Mouse (Mus musculus) large intestine, adult 2 months (tissue): ENCODE measurements around the gene Plod2. TPM values are rescaled to one million over a fixed set of nuclear protein-coding genes. Genes with fewer than 3 reads are reported as not detected.

Experiments used
- DNase-seq: peaks from one replicate; pipeline ENCODE4 v3.0.0-alpha.2; 2012; ENCODE audit warnings: low read depth, low spot score
- WGBS: fragments of 180-500 bp; shearing (Covaris S2); methylation state at CpG from one replicate; pipeline ENCODE4 v1.1.7; 2018; 5-methylcytosine and 5-hydroxymethylcytosine counted together
- polyA plus RNA-seq: library from polyadenylated mRNA; depleted of rRNA; stranded (reverse); fragments of >200 nt; gene quantifications from 2 replicates; pipeline ENCODE4 v1.2.3, GENCODE M21; 2012; rRNA removed

Plod2 gene
- 1.3 and 1.9 TPM in 2 replicates for polyA plus RNA-seq

- DNase-seq: no peak
- WGBS: under 1% methylated on average over 66 of the region's 67 CpGs
Measured at GRCm38 (mm10) chr9:92541977-92542561, at the start of gene Plod2. Plod2 (plus strand) TSS chr9:92542223.

- WGBS: 43% methylated on average over 12 of the region's 12 CpGs
- DNase-seq: peak; percentile 29
Measured at GRCm38 (mm10) chr9:92499710-92500410, 42.2 kb upstream of the Plod2 start.

GRCm38 (mm10) chr9:92504256-92504655 lies 37.8 kb upstream of the Plod2 start:
- 35% methylated on average over 3 of the region's 3 CpGs for WGBS
- DNase-seq: no peak

GRCm38 (mm10) chr9:92504889-92505288 lies 37.1 kb upstream of the Plod2 start:
- no peak for DNase-seq
- WGBS: 42% methylated on average over 1 of the region's 1 CpGs

GRCm38 (mm10) chr9:92511696-92512095 lies 30.3 kb upstream of the Plod2 start:
- no peak for DNase-seq

DNA sequence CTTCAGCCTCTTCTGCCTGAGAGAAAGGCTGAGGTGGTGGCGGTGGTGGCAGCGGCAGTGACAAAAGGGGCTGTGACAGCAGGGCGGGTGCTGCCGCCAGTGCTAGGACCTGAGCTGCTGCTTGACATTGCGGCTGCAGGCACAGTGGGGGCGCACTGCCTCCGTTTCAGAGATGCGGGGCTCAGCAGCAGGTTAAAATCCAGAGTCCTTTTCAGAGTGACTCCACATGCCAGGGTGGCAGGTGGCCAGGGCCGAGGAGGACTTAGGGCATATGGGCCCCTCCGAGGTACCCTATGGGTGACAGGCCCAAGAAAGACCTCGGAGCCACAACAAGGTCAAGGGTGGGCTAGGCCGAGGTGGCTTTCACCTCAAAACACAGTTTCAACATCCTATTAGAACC lies 25.0 kb upstream of the Plod2 start:
- no peak for DNase-seq
- WGBS: 96% methylated on average over 12 of the region's 12 CpGs

GRCm38 (mm10) chr9:92520751-92521150 lies 21.3 kb upstream of the Plod2 start:
- no peak for DNase-seq
- WGBS: 66% methylated on average over 10 of the region's 10 CpGs

GRCm38 (mm10) chr9:92524506-92524905 lies 17.5 kb upstream of the Plod2 start:
- 41% methylated on average over 4 of the region's 4 CpGs for WGBS
- DNase-seq: no peak

DNA sequence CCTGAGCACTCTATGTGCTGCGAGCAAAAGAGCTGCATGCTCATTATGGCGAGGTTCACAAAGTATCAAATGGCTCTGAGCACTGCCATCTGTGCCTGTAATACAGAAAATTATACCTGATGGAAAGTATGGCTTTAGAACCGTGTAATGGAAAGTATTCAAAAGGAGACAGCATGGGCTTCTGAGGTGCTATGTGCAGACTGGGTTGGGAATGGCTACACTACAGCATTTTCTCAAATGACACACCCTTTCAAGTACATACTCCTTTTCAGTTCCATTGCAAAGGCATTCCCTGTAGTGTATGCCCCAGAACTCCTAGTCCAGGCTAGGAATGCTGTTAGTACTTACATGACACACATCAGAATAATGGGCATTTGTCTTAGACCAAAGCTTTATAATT lies 12.0 kb upstream of the Plod2 start:
- DNase-seq: no peak
- 89% methylated on average over 3 of the region's 3 CpGs for WGBS

DNA sequence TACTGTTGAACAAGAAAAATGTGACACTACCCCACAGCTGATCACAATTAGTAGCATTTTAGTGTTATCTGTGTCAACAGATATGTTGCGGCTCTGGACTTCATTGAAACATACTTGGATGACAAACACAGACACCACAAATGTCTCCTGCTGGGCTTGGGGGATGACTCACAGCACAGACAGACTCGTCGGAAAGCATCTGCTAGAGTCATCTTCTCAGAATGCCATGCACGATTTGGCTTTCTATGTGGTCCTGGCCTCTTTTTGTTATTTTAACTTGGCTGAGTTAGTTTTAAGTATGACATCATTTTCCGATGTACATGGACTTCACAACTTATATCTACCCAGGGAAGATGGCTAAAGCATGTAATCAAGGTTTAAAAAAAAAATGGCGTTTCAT lies 4.3 kb upstream of the Plod2 start:
- WGBS: 74% methylated on average over 6 of the region's 6 CpGs
- DNase-seq: no peak

- WGBS: 66% methylated on average over 6 of the region's 6 CpGs
- no peak for DNase-seq
Measured at GRCm38 (mm10) chr9:92538216-92538615, 3.8 kb upstream of the Plod2 start.

- no peak for DNase-seq
- 3% methylated on average over 31 of the region's 31 CpGs for WGBS
Measured at GRCm38 (mm10) chr9:92542591-92543416, 781 bp downstream of the Plod2 start.

DNA sequence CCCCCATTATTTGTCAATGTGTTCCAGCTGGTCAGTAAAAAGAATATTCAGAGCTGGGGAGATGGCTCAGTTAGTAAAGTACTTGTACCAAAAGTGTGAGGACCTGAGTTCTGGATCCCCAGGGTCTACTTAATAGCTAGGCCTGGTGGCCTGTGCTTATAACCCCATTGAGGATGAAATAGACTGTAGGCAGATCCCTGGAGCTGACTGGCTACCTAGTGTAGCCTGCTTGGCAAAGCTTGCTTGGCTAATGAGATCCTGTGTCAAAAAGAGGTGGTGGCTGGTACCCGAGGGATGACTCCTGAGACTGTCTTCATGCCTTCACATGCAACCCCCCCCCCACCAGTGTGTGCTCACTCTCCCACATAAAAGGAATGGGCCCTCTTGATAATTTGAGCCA lies 2.1 kb downstream of the Plod2 start:
- 94% methylated on average over 1 of the region's 1 CpGs for WGBS
- DNase-seq: no peak

DNA sequence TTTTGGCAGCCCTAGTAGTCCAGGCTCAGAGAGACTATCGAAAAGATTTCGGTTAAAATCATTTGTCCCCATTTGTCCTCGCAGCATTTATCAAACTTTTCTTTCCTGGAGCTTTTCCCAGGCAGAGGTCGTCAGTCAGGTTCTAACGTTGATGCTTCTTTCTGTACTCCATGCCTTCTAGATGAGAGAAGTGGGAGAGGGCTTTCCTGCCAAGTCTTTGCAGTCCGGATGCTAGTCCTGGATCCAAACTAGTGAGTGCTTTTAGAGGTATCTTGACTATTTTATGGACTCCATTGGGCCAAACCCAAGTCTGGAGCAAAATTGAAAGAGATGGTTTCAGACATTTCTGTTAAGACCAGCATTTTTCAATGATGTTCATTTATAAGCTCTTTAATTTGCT lies 3.0 kb downstream of the Plod2 start:
- 70% methylated on average over 6 of the region's 6 CpGs for WGBS
- DNase-seq: no peak

DNA sequence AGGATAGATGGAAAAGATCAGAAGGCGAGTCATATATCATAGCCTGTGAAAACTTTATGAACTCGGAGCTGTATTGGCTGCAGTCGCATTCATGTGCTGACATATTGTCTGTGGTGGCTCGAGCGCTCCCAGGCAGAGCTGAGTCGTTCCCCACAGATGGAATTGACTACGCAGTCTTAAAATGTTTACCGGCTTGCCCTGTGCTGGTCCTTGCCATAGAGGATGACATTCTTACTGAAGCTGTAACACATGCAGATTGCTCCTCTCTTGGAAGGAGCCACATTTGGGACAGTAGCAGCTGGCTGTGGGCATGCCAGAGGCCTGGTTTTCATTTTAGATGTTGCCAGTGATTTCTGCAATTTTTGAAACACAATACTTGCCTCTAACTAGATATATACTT lies 4.4 kb downstream of the Plod2 start:
- 82% methylated on average over 8 of the region's 8 CpGs for WGBS
- no peak for DNase-seq

DNA sequence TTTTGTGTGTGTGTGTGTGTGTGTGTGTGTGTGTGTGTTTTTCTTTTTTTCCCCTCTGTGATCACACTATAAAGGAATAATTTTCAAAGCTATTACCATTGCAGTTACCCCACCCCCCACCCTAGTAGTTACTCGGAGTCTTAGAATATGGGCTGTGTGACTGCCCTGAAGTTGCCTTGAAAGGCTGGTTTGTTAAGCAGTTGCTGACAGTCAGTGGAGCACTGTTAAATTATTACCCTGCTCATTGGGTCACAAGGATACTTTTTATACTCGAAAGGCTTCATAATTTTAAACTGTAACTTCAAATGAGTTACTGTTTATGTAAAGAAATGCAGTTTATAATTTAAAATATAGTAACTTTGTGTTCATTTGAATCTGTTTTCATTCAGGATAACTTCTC lies 5.1 kb downstream of the Plod2 start:
- DNase-seq: no peak
- 56% methylated on average over 2 of the region's 2 CpGs for WGBS

DNA sequence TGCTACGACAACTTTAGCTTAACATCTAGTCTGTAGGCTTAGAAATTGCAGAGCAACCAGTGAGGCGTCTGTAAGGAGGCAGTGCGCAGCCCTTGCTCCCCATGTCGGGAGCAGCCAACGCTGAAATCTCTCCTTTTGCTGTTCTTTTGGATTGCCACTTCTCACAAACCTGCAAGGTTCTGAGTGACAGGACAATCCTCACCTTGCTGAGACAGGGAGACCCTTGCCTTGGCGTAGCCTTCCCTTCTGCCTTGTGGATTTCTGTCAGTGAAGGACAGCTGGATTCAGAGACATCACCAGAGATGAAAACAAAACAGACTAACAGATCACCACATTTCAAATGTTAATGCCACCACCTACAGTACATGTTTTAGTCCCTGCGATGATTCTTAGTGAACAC lies 5.8 kb downstream of the Plod2 start:
- DNase-seq: no peak
- WGBS: 96% methylated on average over 7 of the region's 7 CpGs

GRCm38 (mm10) chr9:92548603-92549002 lies 6.6 kb downstream of the Plod2 start:
- 75% methylated on average over 9 of the region's 9 CpGs for WGBS
- DNase-seq: no peak

GRCm38 (mm10) chr9:92549811-92550490 lies 7.9 kb downstream of the Plod2 start:
- no peak for DNase-seq

DNA sequence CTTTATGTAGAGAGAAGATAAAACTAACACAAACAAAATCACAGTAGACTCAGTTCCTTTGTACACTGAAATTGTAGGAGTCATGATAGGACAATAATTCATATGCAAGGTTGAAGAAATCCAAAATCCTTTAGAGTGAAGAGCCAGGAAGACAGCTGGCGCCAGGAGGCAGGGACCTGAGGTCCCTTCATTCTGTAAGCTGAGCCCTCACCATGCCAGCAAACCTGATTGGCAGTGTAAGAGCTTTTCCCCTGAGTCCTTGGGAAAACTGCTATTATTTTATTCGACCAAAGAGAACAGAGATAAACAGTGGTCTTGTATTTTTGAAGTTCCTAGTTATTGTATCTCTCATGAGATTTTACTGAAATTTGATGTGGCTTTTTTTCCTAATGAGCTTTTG lies 9.0 kb downstream of the Plod2 start:
- DNase-seq: no peak
- WGBS: 81% methylated on average over 2 of the region's 2 CpGs

More at GRCm38 (mm10) chr9:92549811-92550490, 7.9 kb downstream of the Plod2 start:
- 72% methylated on average over 11 of the region's 11 CpGs for WGBS
